Mouse (Mus musculus) cerebellum, adult 2 months (tissue): ENCODE measurements around the gene Tmed1. TPM values are rescaled to one million over a fixed set of nuclear protein-coding genes. Genes with fewer than 3 reads are reported as not detected.
A peak's percentile ranks its signal among the peaks of the same experiment; 100 is the strongest.

Experiments
- DNase-seq, 2 experiments: peaks; one replicate each; pipeline ENCODE4 v3.0.0; 2021
- H3K27ac ChIP-seq: fragments of 200-500 bp; 2 replicates; pipeline ENCODE4 v1.5.1; 2012; ENCODE audit warnings: low read length, control low read depth, inconsistent platforms; ENCODE audit not compliant: insufficient read depth
- H3K27me3 ChIP-seq: fragments of 200-500 bp; 2 replicates; pipeline ENCODE4 v1.6.1; 2012; ENCODE audit warnings: inconsistent platforms, mild to moderate bottlenecking, low read length, moderate library complexity; ENCODE audit not compliant: control insufficient read depth, insufficient read depth
- H3K4me1 ChIP-seq: fragments of 200-500 bp; 2 replicates; pipeline ENCODE4 v1.6.1; 2011; ENCODE audit warnings: low read length; ENCODE audit not compliant: control insufficient read depth, insufficient read depth
- H3K4me3 ChIP-seq: fragments of 200-500 bp; replicated peaks from 2 replicates; pipeline ENCODE3; 2011; ENCODE audit warnings: mild to moderate bottlenecking, low read depth, low read length, control low read depth; ENCODE audit not compliant: insufficient read depth
- CTCF ChIP-seq: fragments of 200-500 bp; IDR thresholded peaks from 2 replicates; pipeline ENCODE4 v1.5.1; 2011; ENCODE audit warnings: low read depth, mild to moderate bottlenecking, control low read depth, low read length, moderate library complexity, borderline replicate concordance; ENCODE audit not compliant: insufficient read depth
- POLR2A ChIP-seq: fragments of 200-500 bp; IDR thresholded peaks from 2 replicates; pipeline ENCODE4 v1.6.1; 2011; ENCODE audit warnings: low read length, control low read depth, borderline replicate concordance; ENCODE audit not compliant: insufficient read depth
- WGBS: fragments of 180-500 bp; shearing (Covaris S2); methylation state at CpG from one replicate; pipeline ENCODE4 v1.1.7; 2018; 5-methylcytosine and 5-hydroxymethylcytosine counted together
- polyA plus RNA-seq: library from polyadenylated mRNA; depleted of rRNA; stranded (reverse); fragments of >200 nt; gene quantifications from 2 replicates; pipeline ENCODE4 v1.2.3, GENCODE M21; 2012; rRNA removed

Tmed1 gene
- polyA plus RNA-seq: 25.9 and 26.4 TPM in 2 replicates

DNA sequence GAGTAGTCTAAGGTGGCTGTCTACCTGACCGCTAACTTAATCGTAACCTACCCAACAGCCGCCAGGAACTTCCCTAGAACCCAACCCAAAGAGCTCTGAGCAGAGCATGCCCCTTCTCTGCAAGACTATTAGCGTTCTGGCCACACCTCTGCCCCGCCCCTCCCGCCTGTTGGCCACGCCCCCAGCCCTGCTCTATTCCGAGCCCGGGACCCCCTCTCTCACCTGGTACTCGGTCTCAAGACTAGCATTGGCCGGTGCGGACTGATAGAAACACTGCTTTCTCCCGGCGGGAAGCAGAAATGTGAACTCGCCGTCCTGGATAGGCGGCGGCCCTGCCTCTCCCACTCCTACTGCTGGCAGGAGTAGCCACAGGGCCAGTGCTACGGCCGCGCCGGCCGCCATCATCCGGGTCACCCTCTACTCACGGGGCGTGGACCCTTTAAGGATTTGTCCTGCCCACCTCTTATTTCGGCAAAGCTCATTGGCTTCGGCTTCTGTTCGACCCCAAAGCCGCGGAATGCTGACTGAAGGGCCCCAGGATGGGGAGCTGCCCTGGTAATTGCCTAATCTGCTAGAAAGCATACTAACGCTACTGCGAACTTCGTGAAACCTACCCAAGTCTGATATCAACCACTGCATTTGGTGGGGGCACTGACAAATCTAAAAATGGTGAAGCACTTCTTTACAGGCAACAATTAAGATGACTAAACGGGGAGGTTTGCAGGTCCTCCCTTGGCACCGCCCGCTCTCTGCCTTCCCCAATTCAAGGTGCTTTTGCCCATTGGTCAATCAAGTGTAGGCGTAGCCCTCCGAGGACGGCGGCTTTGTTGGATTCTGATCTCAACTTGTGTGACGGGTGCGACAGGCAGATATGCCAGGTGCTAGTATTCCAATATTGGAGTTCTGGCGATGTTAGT is at the start of gene Tmed1:
Gene Tmed1, minus strand, starts transcription at position 481 of the 917 bp plus-strand sequence.
- peak; percentile 96 for DNase-seq
- Histone ChIP-seq H3K4me1 (peaks cover 5% of the 10 kb centered on the region), H3K27ac (peak within 1 kb of the TSS; percentile 72), H3K4me3 (peak within 1 kb of the TSS; percentile 84), H3K27me3 (no peaks in the 10 kb centered on the region)
- TF ChIP-seq POLR2A (peak; percentile 64; the same call in 1 of the 2 replicates), CTCF (no peak)
- WGBS: under 1% methylated on average over 44 of the region's 44 CpGs

DNA sequence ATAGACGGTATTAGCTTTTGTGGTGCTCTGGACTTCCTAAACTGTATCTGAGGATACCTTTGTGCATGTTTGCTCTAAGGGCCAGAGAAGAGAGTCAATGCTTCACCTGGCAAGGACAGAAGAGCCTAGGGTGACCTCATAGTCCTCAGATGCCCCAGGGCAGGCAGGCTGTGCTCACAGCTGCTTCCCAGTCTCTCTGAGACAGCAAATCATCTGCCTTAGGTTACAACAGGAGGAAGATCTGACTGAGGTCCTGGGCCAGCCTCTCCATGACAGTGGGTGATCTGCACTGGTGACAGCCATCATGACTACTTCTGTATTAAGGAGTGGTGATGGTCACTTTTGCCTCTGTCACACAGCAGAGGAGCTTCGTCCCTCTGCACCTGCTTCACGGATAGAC is 49.1 kb upstream of the Tmed1 start:
- Histone ChIP-seq H3K27me3 (no peaks in the 10 kb centered on the region), H3K27ac (no peak overlapping the region), H3K4me3 (no peak overlapping the region), H3K4me1 (peaks cover 5% of the 10 kb centered on the region)
- DNase-seq: no peak
- WGBS: 93% methylated on average over 3 of the region's 3 CpGs
- TF ChIP-seq POLR2A: no peak
- TF ChIP-seq CTCF: no peak

DNA sequence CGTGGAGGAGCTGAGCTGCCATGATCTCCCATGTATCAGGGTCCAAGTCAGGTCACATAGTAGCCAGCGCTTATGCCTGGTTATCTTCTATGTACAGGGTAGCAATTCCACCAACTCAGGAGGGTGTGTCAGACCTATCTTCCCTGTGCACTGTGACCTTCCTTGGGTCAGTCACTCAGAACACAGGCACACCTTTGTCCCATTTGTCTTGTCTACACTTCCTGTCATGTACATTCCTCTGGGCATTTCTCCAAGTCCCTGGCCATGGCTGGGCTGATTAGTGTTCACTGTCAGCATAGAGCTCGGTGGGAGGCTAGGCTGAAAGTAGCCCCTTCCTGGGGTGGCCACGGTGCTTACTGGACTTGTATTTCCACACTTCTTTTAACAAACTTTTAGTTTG is 48.3 kb upstream of the Tmed1 start:
- DNase-seq: no peak
- Histone ChIP-seq H3K27me3 (no peaks in the 10 kb centered on the region), H3K4me3 (no peak overlapping the region), H3K4me1 (peaks cover 5% of the 10 kb centered on the region), H3K27ac (no peak overlapping the region)
- 40% methylated on average over 4 of the region's 4 CpGs for WGBS
- TF ChIP-seq CTCF: no peak
- TF ChIP-seq POLR2A: no peak

DNA sequence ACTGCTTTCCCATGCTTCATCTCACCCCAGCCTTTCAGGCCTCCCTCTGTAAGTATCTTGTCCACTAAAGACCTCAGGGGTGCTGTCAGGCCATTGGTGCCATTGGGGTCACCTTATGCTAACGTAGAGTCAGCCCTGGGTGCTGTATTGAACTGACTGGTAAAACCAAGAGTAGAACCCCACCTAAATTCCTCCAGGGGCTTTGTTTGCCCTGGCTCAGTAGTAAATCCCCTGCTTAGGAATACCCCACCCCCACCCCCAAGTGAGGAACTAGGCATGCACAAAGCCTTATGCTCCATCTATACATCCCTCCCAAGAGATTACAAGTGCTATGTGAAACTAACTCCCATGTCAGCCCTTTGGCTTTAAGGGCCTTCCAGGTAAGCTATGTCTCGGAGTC is 47.5 kb upstream of the Tmed1 start:
- DNase-seq: no peak
- TF ChIP-seq POLR2A: no peak
- TF ChIP-seq CTCF: no peak

DNA sequence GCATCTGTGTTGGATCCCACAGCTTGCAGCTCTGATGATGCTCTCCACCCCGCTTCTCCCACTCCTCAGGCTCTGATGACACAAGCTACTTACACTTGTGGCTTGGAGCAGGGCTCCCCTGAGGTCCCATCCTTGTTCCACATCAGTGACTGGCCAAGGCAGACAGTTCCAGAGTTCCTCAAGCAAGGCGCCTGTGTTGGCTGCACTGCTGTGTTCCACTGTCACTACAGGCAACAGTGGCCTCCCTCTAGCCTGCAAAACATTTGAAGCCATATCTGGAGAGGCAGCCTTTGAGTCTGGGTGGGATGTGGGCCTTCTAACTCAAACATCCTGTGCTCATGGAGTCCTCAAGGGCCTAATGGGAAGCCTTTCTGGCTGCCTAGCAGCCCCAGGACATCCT is 46.9 kb upstream of the Tmed1 start:
- WGBS: 46% methylated on average over 2 of the region's 2 CpGs
- H3K27ac ChIP-seq: no peak overlapping the region
- H3K27me3 ChIP-seq: no peaks in the 10 kb centered on the region

More for the DNA sequence above, 47.5 kb upstream of the Tmed1 start:
- Histone ChIP-seq H3K4me3 (no peak overlapping the region), H3K27ac (no peak overlapping the region), H3K27me3 (no peaks in the 10 kb centered on the region), H3K4me1 (peaks cover 5% of the 10 kb centered on the region)
- 97% methylated on average over 2 of the region's 2 CpGs for WGBS

DNA sequence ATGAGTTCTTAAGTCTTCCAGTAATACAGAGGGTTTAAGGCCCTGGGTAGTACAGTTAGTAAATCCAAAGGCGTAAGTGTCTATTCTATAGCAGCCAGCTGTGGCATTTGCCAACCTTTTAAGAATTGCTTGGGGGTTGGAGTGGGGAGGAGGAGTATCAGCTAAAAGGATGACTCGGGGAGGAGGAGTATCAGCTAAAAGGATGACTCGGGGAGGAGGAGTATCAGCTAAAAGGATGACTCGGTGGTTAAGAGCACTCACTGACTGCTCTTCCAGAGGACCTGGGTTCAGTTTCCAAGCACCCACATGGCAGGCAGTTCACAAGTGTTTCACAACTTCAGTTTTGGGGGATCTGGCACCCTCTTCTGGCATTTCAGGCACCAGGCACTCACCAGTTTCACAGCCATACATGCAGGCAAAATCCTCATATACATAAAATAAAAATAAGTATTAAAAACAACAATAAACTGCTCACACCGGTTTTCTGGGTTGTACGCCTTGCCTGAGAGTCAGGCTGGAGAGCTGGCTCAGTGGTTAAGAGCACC is 45.2 kb upstream of the Tmed1 start:
- DNase-seq: no peak

More for the DNA sequence above, 46.9 kb upstream of the Tmed1 start:
- Histone ChIP-seq H3K4me3 (no peak overlapping the region), H3K4me1 (peaks cover 5% of the 10 kb centered on the region)
- no peak for DNase-seq
- no peak for TF ChIP-seq CTCF
- TF ChIP-seq POLR2A: no peak

DNA sequence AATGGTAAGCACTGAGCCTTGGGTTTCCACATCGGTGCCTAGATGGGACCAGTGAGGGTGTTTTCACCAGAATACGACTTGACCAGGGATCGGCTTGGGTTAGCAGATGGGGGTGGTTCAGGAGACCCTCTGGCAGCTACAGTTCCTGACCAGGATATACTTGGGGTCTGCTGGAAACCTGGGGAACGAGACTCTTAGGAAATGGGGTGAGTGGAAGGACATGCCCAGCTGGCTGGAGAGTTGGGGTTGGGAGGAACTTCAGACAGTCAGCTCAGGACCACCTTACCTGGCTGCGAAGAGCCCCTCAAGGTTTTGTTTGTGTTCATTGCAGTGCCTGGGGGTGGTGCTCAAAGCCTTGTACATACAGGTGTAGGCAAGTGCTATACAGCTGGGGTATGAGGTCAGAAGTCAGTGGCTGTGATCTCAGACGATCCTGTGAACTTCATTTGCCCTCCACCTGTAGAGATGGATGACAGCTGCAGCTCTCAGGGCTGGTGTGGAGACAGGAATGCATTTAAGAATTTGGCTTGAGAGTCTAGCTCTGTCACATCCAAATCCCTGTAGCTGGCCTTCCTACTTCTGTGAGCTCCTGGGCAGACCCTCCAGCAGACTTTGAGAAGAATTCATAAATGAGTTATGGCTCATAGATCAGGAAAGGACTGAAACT is 43.7 kb upstream of the Tmed1 start:
- TF ChIP-seq POLR2A: no peak
- TF ChIP-seq CTCF: no peak

More for the DNA sequence above, 45.2 kb upstream of the Tmed1 start:
- Histone ChIP-seq H3K27ac (no peak overlapping the region), H3K27me3 (no peaks in the 10 kb centered on the region), H3K4me1 (peaks cover 14% of the 10 kb centered on the region), H3K4me3 (no peak overlapping the region)
- TF ChIP-seq POLR2A (no peak), CTCF (no peak)
- WGBS: 88% methylated on average over 6 of the region's 6 CpGs

DNA sequence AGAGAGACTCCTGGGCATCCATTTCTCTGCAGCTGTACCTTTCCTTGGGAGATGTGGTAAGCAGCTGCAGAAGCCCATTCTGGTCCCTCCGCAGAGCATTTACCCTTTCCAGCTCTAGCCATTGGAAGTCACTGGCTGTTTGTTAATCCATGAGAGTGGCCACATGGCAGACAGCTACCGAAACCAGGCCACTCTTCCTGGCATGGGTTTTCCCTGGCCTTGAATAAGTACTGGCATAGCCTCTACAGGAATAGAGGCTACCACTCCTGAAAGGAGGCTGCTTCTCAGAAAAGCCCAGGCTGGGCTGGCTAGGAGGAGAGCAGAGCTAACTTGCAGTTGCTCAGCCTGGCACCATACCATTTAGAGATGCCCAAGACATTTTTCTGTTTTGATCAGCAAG is 41.0 kb upstream of the Tmed1 start:
- 28% methylated on average over 2 of the region's 2 CpGs for WGBS
- peak; percentile 28 to 53 for DNase-seq
- Histone ChIP-seq H3K27ac (no peak overlapping the region; the same call in none of the 2 replicates), H3K27me3 (no peaks in the 10 kb centered on the region), H3K4me3 (no peak overlapping the region), H3K4me1 (peaks cover 9% of the 10 kb centered on the region)
- no peak for TF ChIP-seq CTCF
- TF ChIP-seq POLR2A: no peak

More for the DNA sequence above, 43.7 kb upstream of the Tmed1 start:
- Histone ChIP-seq H3K27ac (no peak overlapping the region), H3K4me1 (peaks cover 14% of the 10 kb centered on the region), H3K27me3 (no peaks in the 10 kb centered on the region), H3K4me3 (no peak overlapping the region)
- no peak for DNase-seq
- 86% methylated on average over 6 of the region's 6 CpGs for WGBS
